ENCODE assay signal across 18 mouse cellular contexts in the genomic region with DNA sequence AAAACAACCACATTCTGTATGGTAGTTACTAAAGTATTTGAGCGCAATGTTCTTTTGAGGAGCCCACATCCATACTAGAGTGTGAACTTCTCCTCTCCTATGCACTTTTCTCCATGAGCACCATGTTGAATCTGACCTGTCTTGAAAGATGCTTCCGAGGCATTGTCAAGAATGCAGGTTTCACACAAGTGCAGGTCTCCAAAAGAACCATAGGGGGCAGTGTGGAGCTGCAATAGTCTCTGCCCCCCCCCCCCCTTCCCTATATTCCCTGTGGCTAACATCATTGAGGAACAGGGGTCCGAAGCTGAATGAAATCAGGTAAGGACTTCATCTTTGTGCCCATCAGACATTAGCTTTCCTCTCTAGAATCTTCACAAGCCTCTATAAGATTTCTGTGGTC.
A peak's percentile ranks its signal among the peaks of the same experiment; 100 is the strongest.
DNase-seq lines count a peak whose midpoint lies in the region; ATAC-seq and TF ChIP-seq lines count a peak whose summit lies in the region.
"Had no signal": no experiment of that assay in that cellular context is flagged by ENCODE, and none has a peak within 500 bp of the region (broad histone marks: within the 10 kb centered on the region; RNA-seq: fewer than 3 reads in every experiment).

No protein-coding gene starts in this region.

- DNase-seq in cerebellum, adult 2 months = no peak
- DNase-seq in cerebellum, postnatal 4 days (ENCODE audit: low spot score in 2 of 2) = no peak
- DNase-seq in hindbrain, postnatal 0 days (ENCODE audit: low spot score) = no peak
- peak; percentile 30 for DNase-seq in midbrain, embryonic 14.5 days
- DNase-seq in midbrain, embryonic 11.5 days (ENCODE audit: low spot score, missing footprints) = no peak
- DNase-seq in right cerebral cortex, adult 2 months (ENCODE audit: low spot score in 2 of 2) = no peak
- DNase-seq: adrenal gland, adult 2 months; gastrocnemius, postnatal 14 days; thymus, postnatal 4 days had no signal

- 78% methylated on average over 3 of the region's 3 CpGs for WGBS in cerebellum, adult 2 months
- WGBS in hindbrain, postnatal 0 days = 86% methylated on average over 3 of the region's 3 CpGs
- 84% methylated on average over 3 of the region's 3 CpGs for WGBS in hindbrain, embryonic 12.5 days
- 84% methylated on average over 3 of the region's 3 CpGs for WGBS in midbrain, embryonic 14.5 days
- 82% methylated on average over 3 of the region's 3 CpGs for WGBS in midbrain, embryonic 11.5 days

- H3K9me3 ChIP-seq in hindbrain, postnatal 0 days (ENCODE audit: low read length) = no peaks in the 10 kb centered on the region
- H3K9me3 ChIP-seq in hindbrain, embryonic 12.5 days (replicated peaks) = no peaks in the 10 kb centered on the region
- no peaks in the 10 kb centered on the region for H3K9me3 ChIP-seq in midbrain, embryonic 14.5 days (ENCODE audit: control insufficient read depth, low read length)
- no peaks in the 10 kb centered on the region for H3K9me3 ChIP-seq in midbrain, embryonic 11.5 days (ENCODE audit: control insufficient read depth, low read length)
- H3K9me3 ChIP-seq: embryonic facial prominence, embryonic 13.5 days; forebrain, embryonic 13.5 days; heart, embryonic 12.5 days; hindbrain, embryonic 15.5 days; limb, embryonic 15.5 days; stomach, embryonic 15.5 days had no signal

- H3K4me3 ChIP-seq in cerebellum, adult 2 months (replicated peaks; ENCODE audit: insufficient read depth, low read depth, low read length) = no peak overlapping the region
- no peak overlapping the region for H3K4me3 ChIP-seq in hindbrain, postnatal 0 days (ENCODE audit: low read length)
- H3K4me3 ChIP-seq in hindbrain, embryonic 12.5 days = no peak overlapping the region
- no peak overlapping the region for H3K4me3 ChIP-seq in midbrain, embryonic 14.5 days (replicated peaks; ENCODE audit: low read depth, low read length)
- H3K4me3 ChIP-seq in midbrain, embryonic 11.5 days (ENCODE audit: low read depth, low read length) = no peak overlapping the region
- H3K4me3 ChIP-seq in cortical plate, adult 2 months (ENCODE audit: insufficient read depth, low read length) = no peak overlapping the region
- H3K4me3 ChIP-seq: embryonic facial prominence, embryonic 13.5 days; forebrain, embryonic 13.5 days; heart, embryonic 12.5 days; hindbrain, embryonic 15.5 days; limb, embryonic 15.5 days; stomach, embryonic 15.5 days had no signal

- H3K36me3 ChIP-seq in hindbrain, postnatal 0 days (ENCODE audit: insufficient read depth, low read length) = no peaks in the 10 kb centered on the region
- no peaks in the 10 kb centered on the region for H3K36me3 ChIP-seq in hindbrain, embryonic 12.5 days
- no peaks in the 10 kb centered on the region for H3K36me3 ChIP-seq in midbrain, embryonic 14.5 days (ENCODE audit: control insufficient read depth, insufficient read depth, low read length)
- no peaks in the 10 kb centered on the region for H3K36me3 ChIP-seq in midbrain, embryonic 11.5 days (ENCODE audit: control insufficient read depth, insufficient read depth, low read length)
- H3K36me3 ChIP-seq: embryonic facial prominence, embryonic 13.5 days; heart, embryonic 12.5 days; hindbrain, embryonic 15.5 days; limb, embryonic 15.5 days; stomach, embryonic 15.5 days had no signal

- H3K27ac ChIP-seq in cerebellum, adult 2 months (ENCODE audit: insufficient read depth, low read length) = no peak overlapping the region
- H3K27ac ChIP-seq in hindbrain, postnatal 0 days = no peak overlapping the region
- no peak overlapping the region for H3K27ac ChIP-seq in hindbrain, embryonic 12.5 days
- no peak overlapping the region for H3K27ac ChIP-seq in midbrain, embryonic 14.5 days (replicated peaks; ENCODE audit: low read depth, low read length)
- H3K27ac ChIP-seq in midbrain, embryonic 11.5 days (ENCODE audit: low read depth, low read length) = no peak overlapping the region
- no peak overlapping the region for H3K27ac ChIP-seq in cortical plate, adult 2 months (ENCODE audit: insufficient read depth, low read length)
- H3K27ac ChIP-seq: embryonic facial prominence, embryonic 13.5 days; forebrain, embryonic 13.5 days; hindbrain, embryonic 15.5 days; limb, embryonic 15.5 days; macrophage; stomach, embryonic 15.5 days had no signal

- no peaks in the 10 kb centered on the region for H3K27me3 ChIP-seq in cerebellum, adult 2 months (ENCODE audit: control insufficient read depth, insufficient read depth, low read length)
- no peaks in the 10 kb centered on the region for H3K27me3 ChIP-seq in hindbrain, postnatal 0 days (ENCODE audit: insufficient read depth, low read length)
- H3K27me3 ChIP-seq in hindbrain, embryonic 12.5 days = no peaks in the 10 kb centered on the region
- H3K27me3 ChIP-seq in midbrain, embryonic 14.5 days (ENCODE audit: control insufficient read depth, insufficient read depth, low read length) = no peaks in the 10 kb centered on the region
- no peaks in the 10 kb centered on the region for H3K27me3 ChIP-seq in midbrain, embryonic 11.5 days (ENCODE audit: control insufficient read depth, insufficient read depth, low read length)
- H3K27me3 ChIP-seq: embryonic facial prominence, embryonic 13.5 days; forebrain, embryonic 13.5 days; heart, embryonic 12.5 days; hindbrain, embryonic 15.5 days; limb, embryonic 15.5 days; stomach, embryonic 15.5 days had no signal

- peak; percentile 30; the same call in 1 of the 2 replicates for TF ChIP-seq CTCF in cerebellum, adult 2 months (IDR thresholded peaks at IDR 0.05; ENCODE audit: borderline replicate concordance, insufficient read depth, low read depth, low read length)
- peak; percentile 49 for TF ChIP-seq CTCF in hindbrain, postnatal 0 days (IDR thresholded peaks at IDR 0.05; ENCODE audit: low read depth)
- peak; percentile 30 for TF ChIP-seq CTCF in cortical plate, adult 2 months (IDR thresholded peaks at IDR 0.05; ENCODE audit: extremely low read depth, insufficient read depth, low read length)

- no peak overlapping the region for H3K9ac ChIP-seq in hindbrain, postnatal 0 days (replicated peaks; ENCODE audit: low read length)
- no peak overlapping the region for H3K9ac ChIP-seq in hindbrain, embryonic 12.5 days
- H3K9ac ChIP-seq in midbrain, embryonic 14.5 days (replicated peaks; ENCODE audit: low read length) = no peak overlapping the region
- no peak overlapping the region for H3K9ac ChIP-seq in midbrain, embryonic 11.5 days (ENCODE audit: low read length)
- H3K9ac ChIP-seq: embryonic facial prominence, embryonic 13.5 days; forebrain, embryonic 13.5 days; heart, embryonic 12.5 days; hindbrain, embryonic 15.5 days; limb, embryonic 15.5 days; stomach, embryonic 15.5 days had no signal

- TF ChIP-seq POLR2A in cerebellum, adult 2 months (IDR thresholded peaks at IDR 0.05; ENCODE audit: borderline replicate concordance, insufficient read depth, low read length) = no peak
- TF ChIP-seq POLR2A in cortical plate, adult 2 months (IDR thresholded peaks at IDR 0.05; ENCODE audit: extremely low read depth, insufficient read depth, low read length) = no peak

- no peaks in the 10 kb centered on the region; the same call in 1 of the 2 replicates for H3K4me1 ChIP-seq in cerebellum, adult 2 months (ENCODE audit: control insufficient read depth, insufficient read depth, low read length)
- H3K4me1 ChIP-seq in hindbrain, postnatal 0 days (ENCODE audit: insufficient read depth, low read length) = no peaks in the 10 kb centered on the region
- no peaks in the 10 kb centered on the region for H3K4me1 ChIP-seq in hindbrain, embryonic 12.5 days
- H3K4me1 ChIP-seq in midbrain, embryonic 14.5 days (ENCODE audit: control insufficient read depth, insufficient read depth, low read length) = no peaks in the 10 kb centered on the region
- H3K4me1 ChIP-seq in midbrain, embryonic 11.5 days (ENCODE audit: control insufficient read depth, insufficient read depth, low read length) = no peaks in the 10 kb centered on the region
- no peaks in the 10 kb centered on the region; the same call in 1 of the 2 replicates for H3K4me1 ChIP-seq in cortical plate, adult 2 months (ENCODE audit: control insufficient read depth, insufficient read depth, low read length)
- H3K4me1 ChIP-seq: hindbrain, embryonic 15.5 days; stomach, embryonic 15.5 days had no signal

- ATAC-seq in hindbrain, postnatal 0 days = no peak
- ATAC-seq in hindbrain, embryonic 12.5 days (ENCODE audit: low FRiP score) = no peak
- ATAC-seq in midbrain, embryonic 14.5 days (ENCODE audit: low FRiP score, low TSS enrichment) = no peak
- ATAC-seq in midbrain, embryonic 11.5 days (ENCODE audit: low FRiP score) = no peak
- ATAC-seq: forebrain, embryonic 13.5 days had no signal

- no peak overlapping the region for H3K4me2 ChIP-seq in hindbrain, postnatal 0 days (ENCODE audit: low read depth, low read length)
- no peak overlapping the region for H3K4me2 ChIP-seq in hindbrain, embryonic 12.5 days (replicated peaks)
- no peak overlapping the region for H3K4me2 ChIP-seq in midbrain, embryonic 14.5 days (ENCODE audit: low read length)
- H3K4me2 ChIP-seq in midbrain, embryonic 11.5 days = no peak overlapping the region
- H3K4me2 ChIP-seq: embryonic facial prominence, embryonic 13.5 days; forebrain, embryonic 13.5 days; heart, embryonic 12.5 days; hindbrain, embryonic 15.5 days; limb, embryonic 15.5 days; stomach, embryonic 15.5 days had no signal
